Mouse (Mus musculus) heart, postnatal 0 days (tissue): ENCODE results near the gene Fryl.

Experiments
- CTCF ChIP-seq: IDR thresholded peaks from 2 replicates; pipeline ENCODE4 v1.5.1; 2016; ENCODE audit warnings: antibody characterized with exemption, control low read depth, low read depth
- EP300 ChIP-seq: IDR thresholded peaks from 2 replicates; pipeline ENCODE4 v1.6.1; 2016; ENCODE audit warnings: antibody characterized with exemption, low read depth

DNA sequence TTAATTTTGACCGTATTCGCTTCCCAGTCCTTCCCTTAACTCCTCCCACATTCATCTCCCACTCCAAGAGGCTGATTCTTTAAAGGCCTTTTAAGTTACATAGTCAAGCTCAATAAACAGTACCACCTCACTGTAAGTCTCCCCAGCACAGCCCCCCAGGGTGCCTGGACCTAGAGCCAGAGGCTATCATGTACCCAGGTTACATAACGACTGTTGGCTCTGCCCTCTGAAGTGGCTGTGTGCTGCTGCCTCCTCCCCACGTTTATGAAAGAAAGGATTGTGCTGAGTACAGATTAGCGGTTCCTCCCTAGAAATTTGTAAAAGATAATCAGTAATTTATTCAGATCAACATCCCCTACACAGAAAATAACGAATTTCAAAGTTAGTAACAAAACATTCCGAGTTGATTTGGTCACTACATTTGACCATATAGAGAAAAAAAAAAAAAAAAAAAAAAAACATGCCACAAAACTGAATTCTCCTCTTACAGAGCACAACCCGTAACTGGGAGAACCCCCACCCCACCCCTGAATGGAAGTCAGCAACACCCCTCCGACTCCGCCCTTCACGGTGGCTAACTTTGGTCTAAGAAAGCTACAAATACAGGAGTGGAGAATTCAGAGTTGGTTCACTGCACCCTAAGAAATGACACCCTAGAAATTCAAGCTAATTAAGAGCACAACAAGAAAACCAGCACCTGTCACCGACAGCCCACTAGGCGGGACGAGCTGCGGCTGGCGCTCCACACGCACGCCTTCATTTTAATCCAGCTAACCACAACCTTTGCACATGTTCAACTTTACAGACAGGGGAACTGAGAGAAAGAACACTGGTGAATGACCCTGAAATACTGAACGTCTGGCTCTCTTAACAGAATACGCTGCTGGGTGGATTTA is 47.0 kb downstream of the Fryl start:
- no peak for TF ChIP-seq CTCF
- TF ChIP-seq EP300 = no peak
